ENCODE assay signal across 9 mouse cellular contexts in the genomic region with DNA sequence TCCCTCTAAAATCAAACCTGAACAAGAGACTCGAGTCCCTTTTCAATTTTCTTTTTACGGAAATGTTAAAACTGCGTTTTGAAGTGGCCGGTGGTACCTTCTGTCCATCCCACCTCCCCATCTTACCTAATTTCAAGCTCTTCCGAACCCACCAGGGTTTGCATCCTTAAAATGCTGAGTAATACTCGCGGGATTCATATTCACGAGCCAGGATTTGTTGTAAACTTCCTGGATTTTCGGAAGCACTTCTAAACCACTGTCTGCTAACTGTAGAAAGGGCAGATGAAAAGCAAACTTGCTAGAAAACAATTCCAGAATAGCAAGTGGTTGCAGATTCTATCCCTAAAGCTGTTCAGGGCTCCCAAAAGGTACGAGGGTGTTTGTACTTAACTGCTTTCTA. TPM values are rescaled to one million over a fixed set of nuclear protein-coding genes. Genes with fewer than 3 reads are reported as not detected.
DNase-seq lines count a peak whose midpoint lies in the region; ATAC-seq and TF ChIP-seq lines count a peak whose summit lies in the region.
"Had no signal": no experiment of that assay in that cellular context is flagged by ENCODE, and none has a peak within 500 bp of the region (broad histone marks: within the 10 kb centered on the region; RNA-seq: fewer than 3 reads in every experiment).

TSS of gene Sall4 (minus strand) at position 362 of the 400 bp plus-strand sequence.

- peaks cover 77% of the 10 kb centered on the region for H3K27me3 ChIP-seq in heart, embryonic 13.5 days (replicated peaks)
- H3K27me3 ChIP-seq in hindbrain, embryonic 13.5 days, result peaks cover 72% of the 10 kb centered on the region
- peaks cover 5% of the 10 kb centered on the region; the same call in 1 of the 2 replicates for H3K27me3 ChIP-seq in midbrain, embryonic 11.5 days (ENCODE audit: control insufficient read depth, insufficient read depth, low read length)

- H3K9me3 ChIP-seq in heart, embryonic 13.5 days, result no peaks in the 10 kb centered on the region
- no peaks in the 10 kb centered on the region for H3K9me3 ChIP-seq in hindbrain, embryonic 13.5 days
- H3K9me3 ChIP-seq in midbrain, embryonic 11.5 days (ENCODE audit: control insufficient read depth, low read length), result no peaks in the 10 kb centered on the region

- peak within 1 kb of the TSS; percentile 84 for H3K9ac ChIP-seq in heart, embryonic 13.5 days
- peak within 1 kb of the TSS; percentile 74 for H3K9ac ChIP-seq in hindbrain, embryonic 13.5 days
- peak within 1 kb of the TSS; percentile 96 for H3K9ac ChIP-seq in midbrain, embryonic 11.5 days (ENCODE audit: low read length)

- no peak for ATAC-seq in heart, embryonic 13.5 days (ENCODE audit: extremely low read depth, insufficient number of reproducible peaks, low FRiP score, low TSS enrichment)
- ATAC-seq in hindbrain, embryonic 13.5 days (ENCODE audit: low FRiP score), result no peak
- ATAC-seq in midbrain, embryonic 11.5 days (ENCODE audit: low FRiP score), result no peak

- H3K4me3 ChIP-seq in heart, embryonic 13.5 days, result peak within 1 kb of the TSS; percentile 69
- H3K4me3 ChIP-seq in bone marrow, adult 2 months (replicated peaks; ENCODE audit: control insufficient read depth, low read depth, low read length), result no peak within 1 kb of the TSS
- H3K4me3 ChIP-seq in hindbrain, embryonic 13.5 days, result peak within 1 kb of the TSS; percentile 54
- H3K4me3 ChIP-seq in midbrain, embryonic 11.5 days (ENCODE audit: low read depth, low read length), result peak within 1 kb of the TSS; percentile 88

- TF ChIP-seq CTCF in bone marrow, adult 2 months (IDR thresholded peaks at IDR 0.05; ENCODE audit: control insufficient read depth, insufficient read depth, low read length), result no peak

- TF ChIP-seq POLR2A in bone marrow, adult 2 months (IDR thresholded peaks at IDR 0.05; ENCODE audit: borderline replicate concordance, control insufficient read depth, low read depth, low read length), result no peak

- no peak for DNase-seq in heart, adult 8-10 months (ENCODE audit: low spot score)
- peak; percentile 92 for DNase-seq in midbrain, embryonic 11.5 days (ENCODE audit: low spot score, missing footprints)
- DNase-seq in adrenal gland, postnatal 25 days, result no peak
- no peak for DNase-seq in urinary bladder, postnatal 36 days (ENCODE audit: low spot score in 2 of 2)
- DNase-seq in ovary, adult 18-20 months (ENCODE audit: low spot score), result no peak
- DNase-seq: lung, postnatal 14 days had no signal

- H3K27ac ChIP-seq in heart, embryonic 13.5 days (replicated peaks), result peak within 1 kb of the TSS; percentile 69
- no peak within 1 kb of the TSS for H3K27ac ChIP-seq in bone marrow, adult 2 months (ENCODE audit: control insufficient read depth, insufficient read depth, low read depth, low read length, poor library complexity)
- H3K27ac ChIP-seq in hindbrain, embryonic 13.5 days, result no peak within 1 kb of the TSS
- peak within 1 kb of the TSS; percentile 89 for H3K27ac ChIP-seq in midbrain, embryonic 11.5 days (ENCODE audit: low read depth, low read length)

- H3K4me1 ChIP-seq in heart, embryonic 13.5 days, result peaks cover 22% of the 10 kb centered on the region
- H3K4me1 ChIP-seq in bone marrow, adult 2 months (ENCODE audit: control insufficient read depth, insufficient read depth, low read length), result no peaks in the 10 kb centered on the region
- H3K4me1 ChIP-seq in hindbrain, embryonic 13.5 days (replicated peaks), result peaks cover 27% of the 10 kb centered on the region
- H3K4me1 ChIP-seq in midbrain, embryonic 11.5 days (ENCODE audit: control insufficient read depth, insufficient read depth, low read length), result peaks cover 23% of the 10 kb centered on the region

- H3K4me2 ChIP-seq in heart, embryonic 13.5 days, result peak within 1 kb of the TSS; percentile 91
- H3K4me2 ChIP-seq in hindbrain, embryonic 13.5 days, result peak within 1 kb of the TSS; percentile 93
- peak within 1 kb of the TSS; percentile 81 for H3K4me2 ChIP-seq in midbrain, embryonic 11.5 days

- whole genome bisulfite sequencing in heart, embryonic 13.5 days, result 13% methylated on average over 10 of the region's 10 CpGs
- WGBS in bone marrow, adult 2 months, result 11% methylated on average over 10 of the region's 10 CpGs
- 13% methylated on average over 10 of the region's 10 CpGs for WGBS in hindbrain, embryonic 13.5 days
- 12% methylated on average over 10 of the region's 10 CpGs for WGBS in midbrain, embryonic 11.5 days

- no peaks in the 10 kb centered on the region for H3K36me3 ChIP-seq in heart, embryonic 13.5 days
- H3K36me3 ChIP-seq in hindbrain, embryonic 13.5 days, result no peaks in the 10 kb centered on the region
- H3K36me3 ChIP-seq in midbrain, embryonic 11.5 days (ENCODE audit: control insufficient read depth, insufficient read depth, low read length), result no peaks in the 10 kb centered on the region

RNA-seq across cellular contexts. Expression of gene Sall4, which starts in this region (rescaled TPM):
- polyA plus RNA-seq in heart, embryonic 13.5 days (2015; fragmentation: Nextera tagmentation; extraction: Ambion mirVana), result 1.1 and 1.5 TPM in 2 replicates
- 1 to 10 TPM; 1.3 to 2.6 (median 2.3) TPM for total RNA-seq in heart, adult 8-10 months (2022)
- polyA plus RNA-seq in bone marrow, adult 2 months (2011; ENCODE audit: insufficient read depth, insufficient read length, low replicate concordance, missing spikeins), result 12.7 TPM in 1 of 2 replicates, not detected in the other
- 0.91 and 1.1 TPM in 2 replicates for polyA plus RNA-seq in hindbrain, embryonic 13.5 days (2015; fragmentation: Nextera tagmentation; extraction: Ambion mirVana)
- polyA plus RNA-seq in midbrain, embryonic 11.5 days (2014; fragmentation: Nextera tagmentation; extraction: Ambion mirVana), result 33.9 and 37.2 TPM in 2 replicates
- total RNA-seq in adrenal gland, postnatal 25 days (2021), result not detected in 2 replicates

Comparison
In these comparisons a context has a peak if more than half of its experiments do, and no peak if none do; other contexts are left out.
1. H3K27ac ChIP-seq: peak in heart, embryonic 13.5 days (single experiment) and midbrain, embryonic 11.5 days (single experiment); none in bone marrow, adult 2 months (single experiment) and hindbrain, embryonic 13.5 days (single experiment).
2. Peak in every context shown above with its lines, with median percentiles within 50 percentile points of each other: H3K4me2 ChIP-seq and H3K9ac ChIP-seq.